Comparison of ENCODE assay signal across 20 mouse cellular contexts in genomic region chr7:113861964-113862363, GRCm38 (mm10).
A peak's percentile ranks its signal among the peaks of the same experiment; 100 is the strongest.
DNase-seq lines count a peak whose midpoint lies in the region; ATAC-seq and TF ChIP-seq lines count a peak whose summit lies in the region.
"Had no signal": no experiment of that assay in that cellular context is flagged by ENCODE, and none has a peak within 500 bp of the region (broad histone marks: within the 10 kb centered on the region; RNA-seq: fewer than 3 reads in every experiment).

No protein-coding gene starts in this region.

- H3K79me2 ChIP-seq in heart, adult 2 months (replicated peaks; ENCODE audit: control insufficient read depth, insufficient read depth, low read length) = no peaks in the 10 kb centered on the region

- H3K27ac ChIP-seq in heart, adult 2 months = no peak overlapping the region
- H3K27ac ChIP-seq: embryonic facial prominence, embryonic 12.5 days; forebrain, embryonic 13.5 days; heart, embryonic 15.5 days; hindbrain, embryonic 15.5 days; midbrain, embryonic 13.5 days had no signal

- ATAC-seq in granulocyte monocyte progenitor cell, adult 5-6 weeks (replicated peaks; ENCODE audit: poor library complexity, severe bottlenecking) = peak; percentile 94
- ATAC-seq: forebrain, embryonic 13.5 days; midbrain, embryonic 13.5 days; Patski had no signal

- H3K9ac ChIP-seq in heart, adult 2 months (ENCODE audit: low read depth, low read length) = no peak overlapping the region
- H3K9ac ChIP-seq: embryonic facial prominence, embryonic 12.5 days; forebrain, embryonic 13.5 days; heart, embryonic 15.5 days; hindbrain, embryonic 15.5 days; midbrain, embryonic 13.5 days had no signal

- no peak overlapping the region for H3K4me3 ChIP-seq in heart, adult 2 months
- H3K4me3 ChIP-seq: embryonic facial prominence, embryonic 12.5 days; forebrain, embryonic 13.5 days; heart, embryonic 15.5 days; hindbrain, embryonic 15.5 days; midbrain, embryonic 13.5 days had no signal

- no peak for TF ChIP-seq POLR2A in heart, adult 2 months (IDR thresholded peaks at IDR 0.05; ENCODE audit: insufficient read depth, low read depth, low read length)

- H3K36me3 ChIP-seq in heart, adult 2 months (ENCODE audit: control insufficient read depth, insufficient read depth, low read length) = no peaks in the 10 kb centered on the region
- H3K36me3 ChIP-seq: embryonic facial prominence, embryonic 12.5 days; heart, embryonic 15.5 days; hindbrain, embryonic 15.5 days; midbrain, embryonic 13.5 days had no signal

- intact Hi-C loops in heart, adult 2 months (cut with DNase I) = no loop called here

- no peaks in the 10 kb centered on the region for H3K4me1 ChIP-seq in heart, adult 2 months (ENCODE audit: control insufficient read depth, insufficient read depth, low read length)
- H3K4me1 ChIP-seq: embryonic facial prominence, embryonic 12.5 days; heart, embryonic 15.5 days; hindbrain, embryonic 15.5 days; midbrain, embryonic 13.5 days had no signal

- WGBS in heart, adult 2 months = 86% methylated on average over 4 of the region's 4 CpGs

- DNase-seq in lung, postnatal 10 days = peak; percentile 14
- no peak for DNase-seq in lung, postnatal 4 days
- peak; percentile 5 for DNase-seq in CD4-positive helper T cell, adult 2 months (ENCODE audit: low read depth, low spot score)
- peak; percentile 13 for DNase-seq in adrenal gland, postnatal 10 days
- DNase-seq in thymus, postnatal 4 days = no peak
- DNase-seq in heart, adult 2 months = no peak
- DNase-seq in thymus, adult 18-20 months = no peak
- DNase-seq: cerebellum, adult 11-12 months; cerebellum, postnatal 10 days; gastrocnemius, postnatal 25 days; heart, postnatal 36 days; kidney, adult 2 months; kidney, postnatal 10 days had no signal

- no peak for TF ChIP-seq EP300 in heart, adult 2 months (IDR thresholded peaks at IDR 0.05; ENCODE audit: insufficient read depth, low read depth, low read length)

- no peaks in the 10 kb centered on the region for H3K27me3 ChIP-seq in heart, adult 2 months (ENCODE audit: control insufficient read depth, insufficient read depth, low read length)
- H3K27me3 ChIP-seq: embryonic facial prominence, embryonic 12.5 days; heart, embryonic 15.5 days; hindbrain, embryonic 15.5 days; midbrain, embryonic 13.5 days; Patski had no signal

- no peak for TF ChIP-seq CTCF in heart, adult 2 months (IDR thresholded peaks at IDR 0.05)

Comparison
In these comparisons a context has a peak if more than half of its experiments do, and no peak if none do; other contexts are left out.
1. DNase-seq: peak in lung, postnatal 10 days (single experiment), CD4-positive helper T cell, adult 2 months (single experiment) and adrenal gland, postnatal 10 days (single experiment); none in lung, postnatal 4 days (0 of 2), thymus, postnatal 4 days (single experiment), heart, adult 2 months (0 of 2) and thymus, adult 18-20 months (0 of 2).